In genomic region chr8:4323917-4324316, GRCm38 (mm10) we compare ENCODE assay signal across 8 mouse cellular contexts. TPM values are rescaled to one million over a fixed set of nuclear protein-coding genes. Genes with fewer than 3 reads are reported as not detected.
DNase-seq lines count a peak whose midpoint lies in the region; ATAC-seq lines count a peak whose summit lies in the region.

No protein-coding gene starts in this region.

- no peak for DNase-seq in kidney, postnatal 10 days
- peak; percentile 38 for DNase-seq in naive thymus-derived CD4-positive, alpha-beta T cell, adult 2 months (ENCODE audit: low read depth)
- DNase-seq in left cerebral cortex, postnatal 10 days (ENCODE audit: extremely low spot score in 1 of 2, low spot score in 2 of 2): no peak
- DNase-seq in adrenal gland, postnatal 36 days: no peak
- no peak for DNase-seq in cerebellum, adult 11-12 months

- no peak for ATAC-seq in kidney, embryonic 16.5 days (ENCODE audit: low FRiP score, low TSS enrichment)
- ATAC-seq in intestine, embryonic 15.5 days: no peak

- peak overlapping the region; percentile 99 for H3K9ac ChIP-seq in kidney, embryonic 16.5 days (replicated peaks; ENCODE audit: low read length)
- H3K9ac ChIP-seq in intestine, embryonic 15.5 days: peak overlapping the region; percentile 97

- H3K9me3 ChIP-seq in kidney, embryonic 16.5 days (ENCODE audit: low read length): no peaks in the 10 kb centered on the region
- no peaks in the 10 kb centered on the region for H3K9me3 ChIP-seq in intestine, embryonic 15.5 days

- no peaks in the 10 kb centered on the region for H3K27me3 ChIP-seq in kidney, embryonic 16.5 days (ENCODE audit: insufficient read depth, low read length)
- H3K27me3 ChIP-seq in intestine, embryonic 15.5 days (replicated peaks): no peaks in the 10 kb centered on the region

- peak overlapping the region; percentile 81 for H3K4me2 ChIP-seq in kidney, embryonic 16.5 days (replicated peaks; ENCODE audit: low read depth, low read length)
- peak overlapping the region; percentile 77 for H3K4me2 ChIP-seq in intestine, embryonic 15.5 days (replicated peaks)

- H3K4me3 ChIP-seq in kidney, embryonic 16.5 days (ENCODE audit: low read length): peak overlapping the region; percentile 94
- H3K4me3 ChIP-seq in brown adipose tissue, adult 24 weeks (ENCODE audit: insufficient read depth, low read depth, low read length): peak overlapping the region; percentile 99
- H3K4me3 ChIP-seq in intestine, embryonic 15.5 days (replicated peaks): peak overlapping the region; percentile 94

- H3K27ac ChIP-seq in kidney, embryonic 16.5 days (ENCODE audit: low read length): peak overlapping the region; percentile 90; the same call in 1 of the 2 replicates
- H3K27ac ChIP-seq in brown adipose tissue, adult 24 weeks (replicated peaks; ENCODE audit: low read depth, low read length): peak overlapping the region; percentile 80; the same call in 1 of the 2 replicates
- no peak overlapping the region for H3K27ac ChIP-seq in intestine, embryonic 15.5 days

- WGBS in kidney, embryonic 16.5 days: 2% methylated on average over 6 of the region's 6 CpGs
- under 1% methylated on average over 6 of the region's 6 CpGs for WGBS in intestine, embryonic 15.5 days

- H3K36me3 ChIP-seq in kidney, embryonic 16.5 days (ENCODE audit: insufficient read depth, low read length): peaks cover 23% of the 10 kb centered on the region
- peaks cover 16% of the 10 kb centered on the region for H3K36me3 ChIP-seq in intestine, embryonic 15.5 days

- intact Hi-C loops in left cerebral cortex, postnatal 10 days (cut with DNase I): loop anchor here (5.0 kb wide), 1 partner anchor 72 kb away; the partner anchor contains the start of gene Snapc2

- peaks cover 40% of the 10 kb centered on the region for H3K4me1 ChIP-seq in kidney, embryonic 16.5 days (ENCODE audit: insufficient read depth, low read length)
- peaks cover 10% of the 10 kb centered on the region; the same call in 1 of the 2 replicates for H3K4me1 ChIP-seq in brown adipose tissue, adult 24 weeks (ENCODE audit: control insufficient read depth, insufficient read depth, insufficient read length, low read length)
- peaks cover 31% of the 10 kb centered on the region for H3K4me1 ChIP-seq in intestine, embryonic 15.5 days (replicated peaks)

RNA-seq across cellular contexts. Expression of gene Ccl25, which starts 1.1 kb away (rescaled TPM):
- 15.5 and 20.6 TPM in 2 replicates for polyA plus RNA-seq in kidney, embryonic 16.5 days (2015; fragmentation: Nextera tagmentation; extraction: Ambion mirVana)
- polyA plus RNA-seq in brown adipose tissue, adult 24 weeks (2012; ENCODE audit: insufficient read depth, insufficient read length, missing spikeins): 8.4 and 12.7 TPM in 2 replicates
- polyA plus RNA-seq in intestine, embryonic 15.5 days (2015; fragmentation: Nextera tagmentation; extraction: Ambion mirVana): 88.5 and 103 TPM in 2 replicates
- 10 to 100 TPM; 22.4 to 24.4 TPM for total RNA-seq in left cerebral cortex, postnatal 10 days (2021)
- total RNA-seq in adrenal gland, postnatal 36 days (2021): 10 to 100 TPM; 14.8 to 15.5 TPM

RNA-seq across cellular contexts. Expression of gene Elavl1, which starts 1.3 kb away (rescaled TPM):
- 231 and 245 TPM in 2 replicates for polyA plus RNA-seq in kidney, embryonic 16.5 days (2015; fragmentation: Nextera tagmentation; extraction: Ambion mirVana)
- polyA plus RNA-seq in brown adipose tissue, adult 24 weeks (2012; ENCODE audit: insufficient read depth, insufficient read length, missing spikeins): 29.5 and 50.5 TPM in 2 replicates
- polyA plus RNA-seq in intestine, embryonic 15.5 days (2015; fragmentation: Nextera tagmentation; extraction: Ambion mirVana): 201 and 230 TPM in 2 replicates
- total RNA-seq in left cerebral cortex, postnatal 10 days (2021): 10 to 100 TPM; 69.0 to 70.5 TPM
- total RNA-seq in adrenal gland, postnatal 36 days (2021): 100 to 1,000 TPM in 1 of 2 experiments, 10 to 100 TPM in 1; 96.6 to 121 TPM

RNA-seq across cellular contexts. Expression of gene Timm44, which starts 48.2 kb away (rescaled TPM):
- 76.8 and 86.1 TPM in 2 replicates for polyA plus RNA-seq in kidney, embryonic 16.5 days (2015; fragmentation: Nextera tagmentation; extraction: Ambion mirVana)
- 145 and 147 TPM in 2 replicates for polyA plus RNA-seq in brown adipose tissue, adult 24 weeks (2012; ENCODE audit: insufficient read depth, insufficient read length, missing spikeins)
- 65.8 and 69.7 TPM in 2 replicates for polyA plus RNA-seq in intestine, embryonic 15.5 days (2015; fragmentation: Nextera tagmentation; extraction: Ambion mirVana)
- 10 to 100 TPM; 67.1 to 73.9 TPM for total RNA-seq in left cerebral cortex, postnatal 10 days (2021)
- total RNA-seq in adrenal gland, postnatal 36 days (2021): 10 to 100 TPM; 93.2 to 96.9 TPM
